Mouse (Mus musculus) bone marrow macrophage, adult 2 months (primary cell): Measurements from ENCODE around the gene Dtx2.

ENCODE experiments used
- CTCF ChIP-seq: IDR thresholded peaks from 2 replicates; pipeline ENCODE4 v1.5.1; 2012; ENCODE audit warnings: low read depth, mild to moderate bottlenecking, low read length, moderate library complexity
- POLR2A ChIP-seq: IDR thresholded peaks from 2 replicates; pipeline ENCODE4 v1.6.1; 2012; ENCODE audit warnings: mild to moderate bottlenecking, low read depth, low read length, borderline replicate concordance

DNA sequence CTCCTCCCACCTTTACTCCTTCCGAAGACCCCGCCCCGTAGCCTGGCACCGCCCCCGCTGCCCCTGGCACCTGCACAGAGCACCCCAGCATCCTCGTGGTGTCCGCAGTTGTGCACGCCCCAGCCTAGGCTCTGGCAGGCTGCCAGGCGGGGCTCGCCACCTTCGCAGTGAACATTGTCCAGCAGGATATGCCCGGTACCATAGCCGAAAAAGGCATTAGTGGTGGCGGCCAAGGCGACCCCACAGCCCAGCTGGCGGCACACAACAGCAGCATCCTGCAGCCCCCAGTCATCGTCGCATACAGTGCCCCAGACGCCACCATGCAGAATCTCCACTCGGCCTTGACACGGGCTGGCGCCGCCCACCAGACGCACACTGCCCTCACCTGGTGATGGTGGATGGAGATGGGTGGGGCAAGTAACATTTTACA lies 29.1 kb upstream of the Dtx2 start:
- no peak for TF ChIP-seq POLR2A
- no peak for TF ChIP-seq CTCF
